ENCODE assay signal across 9 mouse cellular contexts in the genomic region with DNA sequence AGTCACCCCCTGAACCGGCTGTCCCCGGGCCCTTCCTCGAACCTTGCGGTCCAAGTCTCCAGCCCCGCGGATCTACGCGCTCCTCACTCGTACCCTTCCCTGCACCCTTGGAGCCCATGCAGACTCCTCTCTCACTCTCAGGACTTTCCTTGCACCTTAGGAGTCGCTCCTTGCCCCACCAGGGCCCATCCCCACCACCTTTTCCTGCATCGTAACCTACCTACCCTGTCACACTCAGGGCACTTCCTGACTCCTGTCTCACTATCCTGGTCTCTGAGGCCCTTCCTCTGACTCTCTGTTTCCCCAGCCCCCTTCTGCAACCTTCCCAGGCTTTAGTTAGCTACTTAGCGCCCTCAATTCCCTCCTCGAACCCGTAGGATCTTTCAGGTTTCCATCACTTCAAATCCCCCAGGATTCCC. TPM values are rescaled to one million over a fixed set of nuclear protein-coding genes. Genes with fewer than 3 reads are reported as not detected.
DNase-seq lines count a peak whose midpoint lies in the region; ATAC-seq and TF ChIP-seq lines count a peak whose summit lies in the region.
"Had no signal": no experiment of that assay in that cellular context is flagged by ENCODE, and none has a peak within 500 bp of the region (broad histone marks: within the 10 kb centered on the region; RNA-seq: fewer than 3 reads in every experiment).

No protein-coding gene starts in this region.

- peak overlapping the region; percentile 92 for H3K27ac ChIP-seq in heart, postnatal 0 days (ENCODE audit: low read depth)
- peak overlapping the region; percentile 89 for H3K27ac ChIP-seq in forebrain, postnatal 0 days (ENCODE audit: low read depth, low read length)
- H3K27ac ChIP-seq in midbrain, embryonic 11.5 days (ENCODE audit: low read depth, low read length), result peak overlapping the region; percentile 55

- H3K4me1 ChIP-seq in heart, postnatal 0 days (ENCODE audit: control insufficient read depth, insufficient read depth), result peaks cover 19% of the 10 kb centered on the region
- peaks cover 13% of the 10 kb centered on the region for H3K4me1 ChIP-seq in forebrain, postnatal 0 days (ENCODE audit: insufficient read depth)
- peaks cover 19% of the 10 kb centered on the region for H3K4me1 ChIP-seq in midbrain, embryonic 11.5 days (ENCODE audit: control insufficient read depth, insufficient read depth, low read length)

- peak; percentile 51 for DNase-seq in heart, postnatal 0 days (ENCODE audit: low spot score)
- DNase-seq in heart, adult 8-10 months (ENCODE audit: low spot score), result no peak
- peak; percentile 56 for DNase-seq in R1 (ENCODE audit: low read depth, low spot score)
- DNase-seq in forebrain, postnatal 0 days, result no peak
- no peak for DNase-seq in midbrain, embryonic 11.5 days (ENCODE audit: low spot score, missing footprints)
- no peak for DNase-seq in natural killer cell, adult 2 months (ENCODE audit: low spot score in 2 of 2)
- no peak for DNase-seq in thymus, postnatal 0 days (ENCODE audit: low spot score)
- no peak for DNase-seq in cerebellum, postnatal 25 days

- H3K4me3 ChIP-seq in heart, postnatal 0 days (ENCODE audit: low read depth, low read length), result peak overlapping the region; percentile 87
- peak overlapping the region; percentile 63 for H3K4me3 ChIP-seq in forebrain, postnatal 0 days (ENCODE audit: low read depth, low read length)
- peak overlapping the region; percentile 58 for H3K4me3 ChIP-seq in midbrain, embryonic 11.5 days (ENCODE audit: low read depth, low read length)

- 0% methylated on average over 14 of the region's 14 CpGs for WGBS in heart, postnatal 0 days
- 4% methylated on average over 12 of the region's 14 CpGs for WGBS in forebrain, postnatal 0 days
- WGBS in midbrain, embryonic 11.5 days, result under 1% methylated on average over 14 of the region's 14 CpGs

- H3K4me2 ChIP-seq in heart, postnatal 0 days (ENCODE audit: low read depth, low read length), result peak overlapping the region; percentile 96
- peak overlapping the region; percentile 71 for H3K4me2 ChIP-seq in forebrain, postnatal 0 days (ENCODE audit: low read depth)
- H3K4me2 ChIP-seq in midbrain, embryonic 11.5 days, result peak overlapping the region; percentile 59

- H3K9ac ChIP-seq in heart, postnatal 0 days (replicated peaks; ENCODE audit: low read depth, low read length), result peak overlapping the region; percentile 84
- peak overlapping the region; percentile 76 for H3K9ac ChIP-seq in forebrain, postnatal 0 days
- H3K9ac ChIP-seq in midbrain, embryonic 11.5 days (ENCODE audit: low read length), result peak overlapping the region; percentile 84

- ATAC-seq in heart, postnatal 0 days (ENCODE audit: insufficient read depth, low read depth), result peak; percentile 0; the same call in 1 of the 2 replicates
- ATAC-seq in forebrain, postnatal 0 days, result peak; percentile 10
- no peak; the same call in 1 of the 2 replicates for ATAC-seq in midbrain, embryonic 11.5 days (ENCODE audit: low FRiP score)

- no peaks in the 10 kb centered on the region for H3K9me3 ChIP-seq in heart, postnatal 0 days (replicated peaks; ENCODE audit: control insufficient read depth, low read length)
- H3K9me3 ChIP-seq in forebrain, postnatal 0 days (ENCODE audit: low read length), result no peaks in the 10 kb centered on the region
- no peaks in the 10 kb centered on the region for H3K9me3 ChIP-seq in midbrain, embryonic 11.5 days (ENCODE audit: control insufficient read depth, low read length)

- peaks cover 21% of the 10 kb centered on the region for H3K36me3 ChIP-seq in heart, postnatal 0 days (replicated peaks; ENCODE audit: control insufficient read depth, insufficient read depth, low read length)
- 0 out of 2 replicates have a peak, but pooled peaks cover 6% of the 10 kb centered on the region for H3K36me3 ChIP-seq in forebrain, postnatal 0 days (ENCODE audit: insufficient read depth)
- no peaks in the 10 kb centered on the region for H3K36me3 ChIP-seq in midbrain, embryonic 11.5 days (ENCODE audit: control insufficient read depth, insufficient read depth, low read length)

- no peak for TF ChIP-seq EP300 in heart, postnatal 0 days (IDR thresholded peaks at IDR 0.05; ENCODE audit: low read depth)

- no peaks in the 10 kb centered on the region for H3K27me3 ChIP-seq in heart, postnatal 0 days (ENCODE audit: control insufficient read depth, insufficient read depth, low read length)
- H3K27me3 ChIP-seq in forebrain, postnatal 0 days (ENCODE audit: insufficient read depth, low read length), result no peaks in the 10 kb centered on the region
- no peaks in the 10 kb centered on the region for H3K27me3 ChIP-seq in midbrain, embryonic 11.5 days (ENCODE audit: control insufficient read depth, insufficient read depth, low read length)

- no peak for TF ChIP-seq CTCF in heart, postnatal 0 days (IDR thresholded peaks at IDR 0.05; ENCODE audit: low read depth)
- TF ChIP-seq CTCF in forebrain, postnatal 0 days (IDR thresholded peaks at IDR 0.05; ENCODE audit: low read depth), result no peak

RNA-seq across cellular contexts. Expression of gene Kmt5c, which starts 0.4 kb away (rescaled TPM):
- total RNA-seq in heart, postnatal 0 days (2014; rRNA removed; ENCODE audit: low replicate concordance), result 59.1 and 62.9 TPM in 2 replicates
- polyA plus RNA-seq in heart, postnatal 0 days (2015; fragmentation: Nextera tagmentation; extraction: Ambion mirVana), result 38.3 and 42.9 TPM in 2 replicates
- 10 to 100 TPM in 2 of 4 experiments, 1 to 10 TPM in 2; 7.5 to 10.8 (median 9.7) TPM for total RNA-seq in heart, adult 8-10 months (2022)
- total RNA-seq in forebrain, postnatal 0 days (2014; rRNA removed), result 36.8 and 59.1 TPM in 2 replicates
- 32.3 and 35.1 TPM in 2 replicates for polyA plus RNA-seq in forebrain, postnatal 0 days (2015; fragmentation: Nextera tagmentation; extraction: Ambion mirVana)
- 65.4 and 71.5 TPM in 2 replicates for polyA plus RNA-seq in midbrain, embryonic 11.5 days (2014; fragmentation: Nextera tagmentation; extraction: Ambion mirVana)
- 44.1 and 44.2 TPM in 2 replicates for polyA plus RNA-seq in thymus, postnatal 0 days (2015; fragmentation: Nextera tagmentation; extraction: Ambion mirVana)

RNA-seq across cellular contexts. Expression of gene Cox6b2, which starts 12.6 kb away (rescaled TPM):
- 20.8 TPM in 1 of 2 replicates, not detected in the other for total RNA-seq in heart, postnatal 0 days (2014; rRNA removed; ENCODE audit: low replicate concordance)
- polyA plus RNA-seq in heart, postnatal 0 days (2015; fragmentation: Nextera tagmentation; extraction: Ambion mirVana), result 27.1 and 27.8 TPM in 2 replicates
- 1 to 10 TPM; 1.8 to 3.8 (median 2.8) TPM for total RNA-seq in heart, adult 8-10 months (2022)
- 3.8 and 4.8 TPM in 2 replicates for total RNA-seq in forebrain, postnatal 0 days (2014; rRNA removed)
- polyA plus RNA-seq in forebrain, postnatal 0 days (2015; fragmentation: Nextera tagmentation; extraction: Ambion mirVana), result 19.8 and 23.3 TPM in 2 replicates
- 34.5 and 36.6 TPM in 2 replicates for polyA plus RNA-seq in midbrain, embryonic 11.5 days (2014; fragmentation: Nextera tagmentation; extraction: Ambion mirVana)
- polyA plus RNA-seq in thymus, postnatal 0 days (2015; fragmentation: Nextera tagmentation; extraction: Ambion mirVana), result 37.9 TPM in 2 replicates

RNA-seq across cellular contexts. Expression of gene Tmem150b, which starts 15.3 kb away (rescaled TPM):
- 0.23 TPM in 1 of 2 replicates, not detected in the other for total RNA-seq in heart, postnatal 0 days (2014; rRNA removed; ENCODE audit: low replicate concordance)
- not detected in 2 replicates for polyA plus RNA-seq in heart, postnatal 0 days (2015; fragmentation: Nextera tagmentation; extraction: Ambion mirVana)
- under 1 TPM in 3 of 4 experiments, not detected in 1; 0.12 to 0.24 (median 0.17) TPM for total RNA-seq in heart, adult 8-10 months (2022)
- total RNA-seq in forebrain, postnatal 0 days (2014; rRNA removed), result not detected in 2 replicates
- 0.18 TPM in 1 of 2 replicates, not detected in the other for polyA plus RNA-seq in forebrain, postnatal 0 days (2015; fragmentation: Nextera tagmentation; extraction: Ambion mirVana)
- not detected in 2 replicates for polyA plus RNA-seq in midbrain, embryonic 11.5 days (2014; fragmentation: Nextera tagmentation; extraction: Ambion mirVana)
- 0.82 and 1.4 TPM in 2 replicates for polyA plus RNA-seq in thymus, postnatal 0 days (2015; fragmentation: Nextera tagmentation; extraction: Ambion mirVana)

RNA-seq across cellular contexts. Expression of gene Fam71e2, which starts 30.8 kb away (rescaled TPM):
- total RNA-seq in heart, postnatal 0 days (2014; rRNA removed; ENCODE audit: low replicate concordance), result not detected in 2 replicates
- polyA plus RNA-seq in heart, postnatal 0 days (2015; fragmentation: Nextera tagmentation; extraction: Ambion mirVana), result not detected in 2 replicates
- total RNA-seq in heart, adult 8-10 months (2022), result not detected
- not detected in 2 replicates for total RNA-seq in forebrain, postnatal 0 days (2014; rRNA removed)
- polyA plus RNA-seq in forebrain, postnatal 0 days (2015; fragmentation: Nextera tagmentation; extraction: Ambion mirVana), result not detected in 2 replicates
- polyA plus RNA-seq in midbrain, embryonic 11.5 days (2014; fragmentation: Nextera tagmentation; extraction: Ambion mirVana), result not detected in 2 replicates
- polyA plus RNA-seq in thymus, postnatal 0 days (2015; fragmentation: Nextera tagmentation; extraction: Ambion mirVana), result not detected in 2 replicates
- total RNA-seq: layer of hippocampus, adult 18-20 months had no signal

RNA-seq across cellular contexts. Expression of gene Il11, which starts 42.3 kb away (rescaled TPM):
- total RNA-seq in heart, postnatal 0 days (2014; rRNA removed; ENCODE audit: low replicate concordance), result not detected in 2 replicates
- polyA plus RNA-seq in heart, postnatal 0 days (2015; fragmentation: Nextera tagmentation; extraction: Ambion mirVana), result not detected in 2 replicates
- total RNA-seq in heart, adult 8-10 months (2022), result under 1 TPM in 1 of 4 experiments, not detected in 3; 0.19 TPM
- 1.2 and 2.6 TPM in 2 replicates for total RNA-seq in forebrain, postnatal 0 days (2014; rRNA removed)
- 1.2 and 2.1 TPM in 2 replicates for polyA plus RNA-seq in forebrain, postnatal 0 days (2015; fragmentation: Nextera tagmentation; extraction: Ambion mirVana)
- polyA plus RNA-seq in midbrain, embryonic 11.5 days (2014; fragmentation: Nextera tagmentation; extraction: Ambion mirVana), result 0.07 TPM in 1 of 2 replicates, not detected in the other
- polyA plus RNA-seq in thymus, postnatal 0 days (2015; fragmentation: Nextera tagmentation; extraction: Ambion mirVana), result 0.13 and 0.30 TPM in 2 replicates

Comparison
In these comparisons a context has a peak if more than half of its experiments do, and no peak if none do; other contexts are left out.
1. DNase-seq: peak in heart, postnatal 0 days (single experiment) and R1 (single experiment); none in heart, adult 8-10 months (single experiment), forebrain, postnatal 0 days (single experiment), midbrain, embryonic 11.5 days (single experiment), natural killer cell, adult 2 months (0 of 2), thymus, postnatal 0 days (single experiment) and cerebellum, postnatal 25 days (0 of 2).
2. Peak in every context shown above with its lines, with median percentiles within 50 percentile points of each other: H3K27ac ChIP-seq, H3K4me2 ChIP-seq, H3K4me3 ChIP-seq and H3K9ac ChIP-seq.